Mouse (Mus musculus) forebrain, embryonic 10.5 days (tissue): ENCODE measurements around the gene Dus4l. TPM values are rescaled to one million over a fixed set of nuclear protein-coding genes. Genes with fewer than 3 reads are reported as not detected.

Experiments used
- polyA plus RNA-seq: library from polyadenylated mRNA; unstranded; fragments of >200 nt; fragmentation: Nextera tagmentation; extraction: Ambion mirVana; gene quantifications from 2 replicates; pipeline ENCODE4 v1.2.1, GENCODE M21; 2016

Dus4l gene
- polyA plus RNA-seq, 1 experiment from 2014 or later = 10.7 TPM

Other genes with a start within 250 kb of the Dus4l start
- 16.7 and 19.2 TPM in 2 replicates for gene Cbll1, start 155.2 kb downstream of the Dus4l start, polyA plus RNA-seq
- not detected in 2 replicates for gene Slc26a4, start 94.9 kb downstream of the Dus4l start, polyA plus RNA-seq
- gene Bcap29, start 20.2 kb downstream of the Dus4l start, polyA plus RNA-seq = 25.1 and 29.1 TPM in 2 replicates
- 23.9 and 26.8 TPM in 2 replicates for gene Cog5, start within 50 bp of the Dus4l start, polyA plus RNA-seq
- 0.52 and 0.69 TPM in 2 replicates for gene Gpr22, start 59.1 kb upstream of the Dus4l start, polyA plus RNA-seq